Mouse (Mus musculus): Measurements from ENCODE around the gene Shc3. TPM values are rescaled to one million over a fixed set of nuclear protein-coding genes. Genes with fewer than 3 reads are reported as not detected.

Shc3 gene
- polyA plus RNA-seq, 1 experiment from 2014 or later, result 0.28 TPM

GRCm38 (mm10) chr13:51411243-51411642 is 158.0 kb downstream of the Shc3 start:
- TF ChIP-seq EP300 (optimal IDR thresholded peaks at IDR 0.05) (no peak), CTCF (IDR thresholded peaks at IDR 0.05; ENCODE audit: low read depth) (no peak)
- no peak overlapping the region for H3K27ac ChIP-seq (replicated peaks)
- no peak for DNase-seq (ENCODE audit: low spot score)

DNA sequence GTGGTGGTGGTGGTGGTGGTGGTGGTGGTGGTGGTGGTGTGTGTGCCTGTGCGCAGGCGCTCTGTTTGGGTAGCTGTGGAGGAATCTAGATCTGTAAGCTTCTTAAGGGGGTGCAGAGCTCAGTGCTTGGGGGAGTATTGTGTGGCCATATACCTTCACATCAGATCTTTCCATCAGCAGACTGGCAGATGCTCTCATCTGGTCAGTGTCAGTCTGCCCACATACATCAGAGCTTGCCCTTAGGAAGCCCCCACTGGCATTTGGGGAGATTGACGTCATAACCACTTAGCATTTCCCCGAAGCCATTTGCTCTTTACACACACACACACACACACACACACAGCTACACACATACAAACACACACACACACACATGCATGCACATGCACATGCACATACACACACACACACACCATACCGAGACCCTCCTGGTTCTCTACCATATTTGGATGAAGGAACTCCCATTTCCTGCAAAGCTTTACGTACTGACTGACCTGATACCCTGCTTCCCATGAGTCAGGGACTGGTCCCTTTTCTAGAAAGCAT is 159.2 kb downstream of the Shc3 start:
- Histone ChIP-seq H3K36me3 (ENCODE audit: control insufficient read depth, insufficient read depth, low read length) (no peaks in the 10 kb centered on the region), H3K9me3 (ENCODE audit: control insufficient read depth, low read length) (no peaks in the 10 kb centered on the region), H3K4me1 (replicated peaks; ENCODE audit: control insufficient read depth, insufficient read depth) (no peaks in the 10 kb centered on the region; the same call in 1 of the 2 replicates), H3K9ac (ENCODE audit: low read length) (no peak overlapping the region), H3K4me3 (ENCODE audit: low read depth, low read length) (peak overlapping the region; percentile 41), H3K4me2 (replicated peaks; ENCODE audit: low read depth) (peak overlapping the region; percentile 55; the same call in 1 of the 2 replicates), H3K27me3 (ENCODE audit: control insufficient read depth, insufficient read depth, low read length) (no peaks in the 10 kb centered on the region), H3K27ac (replicated peaks) (no peak overlapping the region)
- DNase-seq (ENCODE audit: low spot score) (no peak), ATAC-seq (ENCODE audit: low FRiP score, low TSS enrichment) (no peak)
- 53% methylated on average over 6 of the region's 6 CpGs for WGBS
- TF ChIP-seq CTCF (IDR thresholded peaks at IDR 0.05; ENCODE audit: low read depth) (no peak), EP300 (optimal IDR thresholded peaks at IDR 0.05) (no peak)

More at GRCm38 (mm10) chr13:51411243-51411642, 158.0 kb downstream of the Shc3 start:
- Histone ChIP-seq H3K4me2 (replicated peaks; ENCODE audit: low read depth) (peak overlapping the region; percentile 29), H3K36me3 (ENCODE audit: control insufficient read depth, insufficient read depth, low read length) (no peaks in the 10 kb centered on the region), H3K9me3 (ENCODE audit: control insufficient read depth, low read length) (no peaks in the 10 kb centered on the region), H3K4me1 (replicated peaks; ENCODE audit: control insufficient read depth, insufficient read depth) (no peaks in the 10 kb centered on the region; the same call in 1 of the 2 replicates), H3K27me3 (ENCODE audit: control insufficient read depth, insufficient read depth, low read length) (no peaks in the 10 kb centered on the region), H3K9ac (ENCODE audit: low read length) (0 out of 2 replicates have a peak overlapping the region, but pooled peaks have one; percentile 9), H3K4me3 (ENCODE audit: low read depth, low read length) (peak overlapping the region; percentile 41; the same call in 1 of the 2 replicates)
- WGBS, result 50% methylated on average over 9 of the region's 9 CpGs
- ATAC-seq (ENCODE audit: low FRiP score, low TSS enrichment), result no peak

DNA sequence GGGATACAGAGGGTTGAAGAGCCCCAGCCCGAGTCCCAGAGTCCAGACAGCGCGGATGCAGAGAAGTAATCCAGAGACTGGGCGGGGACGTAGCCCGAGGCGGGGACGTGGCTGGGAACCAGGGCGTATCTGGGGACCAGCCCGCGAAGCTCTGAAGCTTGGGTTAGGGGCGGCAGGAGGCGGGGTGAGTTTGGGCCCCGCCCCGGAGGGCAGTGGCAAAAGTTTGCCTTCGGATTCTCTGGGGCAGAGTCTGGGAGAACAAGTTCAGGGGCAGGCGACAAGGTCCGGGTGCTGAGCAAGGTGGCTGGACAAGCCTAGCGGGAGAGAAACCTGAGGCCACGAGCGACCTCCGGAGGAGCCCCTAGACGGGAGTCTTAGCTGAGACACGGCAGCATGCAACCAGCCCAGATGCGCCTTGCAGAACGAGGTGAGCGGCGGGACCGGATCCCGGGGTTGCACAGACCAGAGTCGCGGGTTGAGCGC is 160.7 kb downstream of the Shc3 start, which contains the start of gene S1pr3:
Gene S1pr3 (plus strand): TSS at position 121 of the 483 bp plus-strand sequence.
- Histone ChIP-seq H3K4me3 (ENCODE audit: low read depth, low read length) (peak within 1 kb of the TSS; percentile 41), H3K27me3 (ENCODE audit: control insufficient read depth, insufficient read depth, low read length) (no peaks in the 10 kb centered on the region), H3K9ac (ENCODE audit: low read length) (peak within 1 kb of the TSS; percentile 58), H3K36me3 (ENCODE audit: control insufficient read depth, insufficient read depth, low read length) (no peaks in the 10 kb centered on the region), H3K4me2 (replicated peaks; ENCODE audit: low read depth) (peak within 1 kb of the TSS; percentile 55), H3K27ac (replicated peaks) (no peak within 1 kb of the TSS), H3K9me3 (ENCODE audit: control insufficient read depth, low read length) (no peaks in the 10 kb centered on the region), H3K4me1 (replicated peaks; ENCODE audit: control insufficient read depth, insufficient read depth) (no peaks in the 10 kb centered on the region; the same call in 1 of the 2 replicates)
- TF ChIP-seq CTCF (IDR thresholded peaks at IDR 0.05; ENCODE audit: low read depth), result peak; percentile 12; the same call in 1 of the 2 replicates
- TF ChIP-seq EP300 (optimal IDR thresholded peaks at IDR 0.05), result no peak
- DNase-seq (ENCODE audit: low spot score) (peak; percentile 51), ATAC-seq (ENCODE audit: low FRiP score, low TSS enrichment) (peak; percentile 59; the same call in 1 of the 2 replicates)
- WGBS, result under 1% methylated on average over 33 of the region's 33 CpGs

- DNase-seq (ENCODE audit: low spot score) (no peak), ATAC-seq (ENCODE audit: low FRiP score, low TSS enrichment) (no peak)
- no peaks in the 10 kb centered on the region for H3K36me3 ChIP-seq (ENCODE audit: control insufficient read depth, insufficient read depth, low read length)
- no peaks in the 10 kb centered on the region for H3K4me1 ChIP-seq (replicated peaks; ENCODE audit: control insufficient read depth, insufficient read depth)
- WGBS, result 34% methylated on average over 13 of the region's 13 CpGs
- no peak overlapping the region for H3K9ac ChIP-seq (ENCODE audit: low read length)
- no peak overlapping the region for H3K27ac ChIP-seq (replicated peaks)
- no peaks in the 10 kb centered on the region for H3K27me3 ChIP-seq (ENCODE audit: control insufficient read depth, insufficient read depth, low read length)
- H3K4me3 ChIP-seq (ENCODE audit: low read depth, low read length), result 0 out of 2 replicates have a peak overlapping the region, but pooled peaks have one; percentile 41
- no peaks in the 10 kb centered on the region for H3K9me3 ChIP-seq (ENCODE audit: control insufficient read depth, low read length)
- TF ChIP-seq CTCF (IDR thresholded peaks at IDR 0.05; ENCODE audit: low read depth), result no peak
- peak overlapping the region; percentile 55 for H3K4me2 ChIP-seq (replicated peaks; ENCODE audit: low read depth)
Observed at GRCm38 (mm10) chr13:51407541-51408217, 161.5 kb downstream of the Shc3 start.

DNA sequence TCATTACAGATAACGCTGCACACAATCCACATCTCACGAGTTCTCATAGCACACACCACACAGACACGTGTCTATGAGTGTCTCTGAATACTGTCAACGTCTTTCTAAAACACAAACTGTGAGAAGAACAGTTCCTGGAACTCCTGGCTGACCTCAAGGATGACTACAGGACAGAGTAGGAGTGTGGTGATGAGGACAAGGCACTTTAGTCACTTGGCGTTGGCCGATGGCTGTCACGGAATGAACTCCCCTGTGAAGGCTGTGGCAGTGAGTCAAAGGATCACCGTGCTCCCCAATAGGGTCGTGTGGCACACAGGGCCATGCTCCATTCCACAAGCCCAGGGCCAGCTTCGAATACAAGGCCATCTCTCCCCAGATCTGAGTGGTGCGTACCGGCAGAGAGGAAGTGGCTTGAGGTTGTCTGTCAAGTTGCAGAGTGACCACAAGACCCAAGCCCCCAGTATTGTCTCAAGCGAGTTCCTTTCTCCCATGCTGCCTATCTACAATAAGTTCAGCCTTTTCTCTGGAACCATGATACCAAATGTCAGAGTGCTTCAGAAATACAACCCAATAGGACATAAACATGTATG is 163.4 kb downstream of the Shc3 start:
- no peak for ATAC-seq (ENCODE audit: low FRiP score, low TSS enrichment)
- no peak for DNase-seq (ENCODE audit: low spot score)
- TF ChIP-seq CTCF (IDR thresholded peaks at IDR 0.05; ENCODE audit: low read depth) (no peak), EP300 (optimal IDR thresholded peaks at IDR 0.05) (no peak)

More for the DNA sequence above, 163.4 kb downstream of the Shc3 start:
- Histone ChIP-seq H3K9me3 (ENCODE audit: control insufficient read depth, low read length) (no peaks in the 10 kb centered on the region), H3K27me3 (ENCODE audit: control insufficient read depth, insufficient read depth, low read length) (no peaks in the 10 kb centered on the region), H3K27ac (replicated peaks) (no peak overlapping the region), H3K4me2 (replicated peaks; ENCODE audit: low read depth) (no peak overlapping the region), H3K4me3 (ENCODE audit: low read depth, low read length) (no peak overlapping the region), H3K36me3 (ENCODE audit: control insufficient read depth, insufficient read depth, low read length) (no peaks in the 10 kb centered on the region), H3K9ac (ENCODE audit: low read length) (no peak overlapping the region), H3K4me1 (replicated peaks; ENCODE audit: control insufficient read depth, insufficient read depth) (no peaks in the 10 kb centered on the region)
- WGBS, result 87% methylated on average over 13 of the region's 13 CpGs
